Mouse (Mus musculus): ENCODE measurements at regions not wholly inside any gene's neighbourhood (a gene's known extent, or its start where the extent isn't known, plus 50 kb on each side); places are given as distances from the start of the nearest gene placed in this dataset.
A peak's percentile ranks its signal among the peaks of the same experiment; 100 is the strongest.

DNA sequence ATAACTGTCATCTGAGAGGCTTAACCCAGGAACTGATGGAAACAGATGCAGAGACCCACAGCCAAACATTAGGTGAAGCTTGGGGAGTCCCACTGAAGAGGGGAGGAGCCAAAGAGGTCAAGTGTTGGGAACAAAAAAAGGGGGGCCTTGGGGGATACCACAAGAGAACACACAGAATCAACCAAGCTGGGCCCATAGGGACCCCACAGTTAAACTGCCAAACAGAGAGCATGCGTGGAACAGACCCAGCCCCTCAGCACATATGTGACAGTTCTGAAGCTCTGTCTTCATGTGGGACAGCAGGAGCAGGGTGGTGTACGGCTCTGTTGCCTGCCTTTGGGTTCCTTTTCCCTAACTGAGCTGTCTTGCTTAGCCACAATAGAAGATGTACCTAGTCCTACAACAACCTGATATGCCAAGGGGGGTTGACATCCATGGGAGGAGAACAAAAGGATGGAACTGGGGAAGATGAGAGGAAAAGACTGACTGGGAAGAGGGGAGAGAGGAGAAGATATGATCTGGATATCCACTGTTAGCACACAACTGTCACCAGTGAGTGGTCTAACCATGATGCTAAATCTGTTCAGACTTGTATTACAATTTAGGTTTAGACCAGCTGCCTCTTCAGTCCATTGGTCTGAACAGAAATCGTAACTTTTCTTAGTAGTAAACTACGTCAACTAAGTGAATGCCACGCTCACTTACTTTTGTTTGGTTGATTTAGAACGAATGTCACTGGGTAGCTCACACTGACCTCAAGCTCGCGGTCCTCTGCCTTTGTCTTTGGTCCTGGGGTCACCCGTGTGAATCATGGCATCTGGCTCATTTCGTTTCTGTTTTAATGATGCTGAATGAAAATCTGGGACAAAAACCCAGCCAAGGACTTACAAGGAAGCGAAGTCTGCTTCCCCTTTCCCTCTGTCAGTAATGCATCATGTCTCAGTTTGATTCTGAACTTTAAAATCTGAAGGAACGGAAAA lies 83.3 kb upstream of the Ralgps2 start:
- Histone ChIP-seq H3K4me1 (ENCODE audit: control insufficient read depth, insufficient read depth, low read length) (peaks cover 5% of the 10 kb centered on the region; the same call in 1 of the 2 replicates), H3K27ac (ENCODE audit: insufficient read depth, low read depth, low read length) (no peak overlapping the region), H3K36me3 (ENCODE audit: control insufficient read depth, insufficient read depth, low read length) (no peaks in the 10 kb centered on the region), H3K4me3 (ENCODE audit: insufficient read depth, low read depth, low read length) (no peak overlapping the region), H3K27me3 (replicated peaks; ENCODE audit: control insufficient read depth, insufficient read depth, low read length) (no peaks in the 10 kb centered on the region)
- WGBS = 58% methylated on average over 12 of the region's 12 CpGs
- TF ChIP-seq POLR2A (IDR thresholded peaks at IDR 0.05; ENCODE audit: low read depth, low read length) (no peak), CTCF (conservative IDR thresholded peaks at IDR 0.05; ENCODE audit: insufficient read depth, insufficient read length, low read depth, low read length) (no peak)
- DNase-seq = no peak

DNA sequence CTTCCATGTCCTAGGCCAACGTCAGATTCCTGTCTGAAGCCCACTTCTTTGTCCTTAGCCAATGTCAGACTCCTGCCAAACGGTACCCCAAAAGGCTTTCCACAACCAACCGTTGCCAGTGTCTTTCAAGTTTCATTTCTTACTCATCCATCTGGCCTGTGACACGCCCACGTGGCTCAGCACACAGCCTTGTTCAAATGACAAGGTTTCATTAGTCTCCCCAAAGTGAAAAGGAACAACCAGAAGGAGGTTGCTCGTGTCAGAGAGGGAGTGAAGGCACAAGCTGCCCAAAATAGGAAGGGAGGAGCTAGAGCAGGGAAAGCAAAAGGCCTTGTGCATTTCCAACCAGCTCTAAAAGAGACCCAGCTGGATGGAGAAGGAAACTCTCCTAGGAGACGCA lies 80.5 kb upstream of the Ralgps2 start:
- TF ChIP-seq POLR2A (IDR thresholded peaks at IDR 0.05; ENCODE audit: low read depth, low read length) (no peak), CTCF (conservative IDR thresholded peaks at IDR 0.05; ENCODE audit: insufficient read depth, insufficient read length, low read depth, low read length) (no peak)
- no peaks in the 10 kb centered on the region for H3K27me3 ChIP-seq (replicated peaks; ENCODE audit: control insufficient read depth, insufficient read depth, low read length)
- H3K4me3 ChIP-seq (ENCODE audit: insufficient read depth, low read depth, low read length) = no peak overlapping the region
- no peaks in the 10 kb centered on the region for H3K36me3 ChIP-seq (ENCODE audit: control insufficient read depth, insufficient read depth, low read length)
- DNase-seq = no peak
- H3K4me1 ChIP-seq (ENCODE audit: control insufficient read depth, insufficient read depth, low read length) = no peaks in the 10 kb centered on the region
- H3K27ac ChIP-seq (ENCODE audit: insufficient read depth, low read depth, low read length) = no peak overlapping the region
- 65% methylated on average over 7 of the region's 7 CpGs for WGBS

DNA sequence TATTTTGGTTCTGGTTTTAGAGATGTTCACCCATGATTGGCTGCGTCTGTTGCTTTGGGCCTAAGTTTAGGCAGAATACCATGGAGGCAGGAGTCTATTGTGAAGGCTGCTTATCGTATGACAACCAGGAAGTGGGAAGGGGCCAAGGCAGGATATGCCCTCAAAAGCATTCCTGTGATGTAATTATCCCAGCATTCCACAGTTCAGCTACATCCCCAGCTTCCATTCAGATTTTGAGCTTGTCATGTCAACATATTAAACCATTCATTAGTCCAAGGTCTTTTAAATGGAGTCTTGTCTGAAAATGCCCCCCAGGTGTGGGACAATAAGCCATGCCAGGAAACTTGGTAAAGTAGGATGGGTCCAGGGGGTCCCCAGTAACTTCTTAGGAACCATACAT lies 79.3 kb upstream of the Ralgps2 start:
- TF ChIP-seq CTCF (conservative IDR thresholded peaks at IDR 0.05; ENCODE audit: insufficient read depth, insufficient read length, low read depth, low read length) (no peak), POLR2A (IDR thresholded peaks at IDR 0.05; ENCODE audit: low read depth, low read length) (no peak)
- no peak overlapping the region for H3K27ac ChIP-seq (ENCODE audit: insufficient read depth, low read depth, low read length)
- H3K36me3 ChIP-seq (ENCODE audit: control insufficient read depth, insufficient read depth, low read length) = no peaks in the 10 kb centered on the region
- peaks cover 5% of the 10 kb centered on the region for H3K4me1 ChIP-seq (ENCODE audit: control insufficient read depth, insufficient read depth, low read length)
- no peaks in the 10 kb centered on the region for H3K27me3 ChIP-seq (replicated peaks; ENCODE audit: control insufficient read depth, insufficient read depth, low read length)
- 95% methylated on average over 2 of the region's 2 CpGs for WGBS
- DNase-seq = no peak
- no peak overlapping the region for H3K4me3 ChIP-seq (ENCODE audit: insufficient read depth, low read depth, low read length)

DNA sequence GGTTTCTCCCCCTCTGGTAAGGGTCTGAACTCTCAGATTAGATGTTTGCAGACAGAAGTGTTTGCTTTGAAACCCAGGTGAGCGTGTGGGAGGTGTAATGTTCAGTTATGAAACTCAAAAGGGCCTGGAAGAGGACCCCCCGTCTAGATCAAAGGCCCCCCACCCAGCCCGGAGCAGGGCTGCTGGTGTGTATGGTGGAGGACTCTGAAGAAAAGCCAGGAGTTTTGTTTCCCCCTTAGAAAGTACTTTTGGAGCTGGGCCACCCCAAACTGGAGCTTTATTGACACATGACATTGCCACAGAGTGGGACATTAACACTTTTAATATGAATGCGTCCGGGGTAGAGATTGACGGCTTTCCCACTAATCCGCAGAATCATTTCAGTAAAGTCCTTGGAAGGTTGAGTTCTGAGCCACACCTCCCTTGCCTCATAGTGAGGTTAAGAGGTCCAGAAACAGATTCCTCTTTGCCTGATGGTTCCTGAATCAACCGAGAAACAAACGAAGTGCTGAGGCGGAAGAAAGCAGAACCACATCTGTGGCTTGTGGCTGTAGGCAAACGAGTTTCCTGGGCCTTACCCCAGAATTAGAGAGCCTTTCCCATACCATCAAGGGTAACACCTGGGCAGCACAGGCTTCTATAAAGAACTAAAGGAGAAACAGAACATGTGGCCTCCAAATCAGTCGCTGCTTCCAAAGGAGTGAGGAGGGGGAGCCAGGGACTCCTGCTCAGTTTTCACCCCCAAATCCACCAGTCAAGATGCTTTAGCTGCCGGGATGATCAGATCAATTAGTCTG lies 78.0 kb upstream of the Ralgps2 start:
- Histone ChIP-seq H3K27me3 (replicated peaks; ENCODE audit: control insufficient read depth, insufficient read depth, low read length) (no peaks in the 10 kb centered on the region), H3K4me3 (ENCODE audit: insufficient read depth, low read depth, low read length) (no peak overlapping the region), H3K4me1 (ENCODE audit: control insufficient read depth, insufficient read depth, low read length) (peaks cover 9% of the 10 kb centered on the region), H3K36me3 (ENCODE audit: control insufficient read depth, insufficient read depth, low read length) (no peaks in the 10 kb centered on the region), H3K27ac (ENCODE audit: insufficient read depth, low read depth, low read length) (no peak overlapping the region)
- no peak for TF ChIP-seq POLR2A (IDR thresholded peaks at IDR 0.05; ENCODE audit: low read depth, low read length)
- TF ChIP-seq CTCF (conservative IDR thresholded peaks at IDR 0.05; ENCODE audit: insufficient read depth, insufficient read length, low read depth, low read length) = no peak
- peak; percentile 17 for DNase-seq
- WGBS = 74% methylated on average over 13 of the region's 13 CpGs

DNA sequence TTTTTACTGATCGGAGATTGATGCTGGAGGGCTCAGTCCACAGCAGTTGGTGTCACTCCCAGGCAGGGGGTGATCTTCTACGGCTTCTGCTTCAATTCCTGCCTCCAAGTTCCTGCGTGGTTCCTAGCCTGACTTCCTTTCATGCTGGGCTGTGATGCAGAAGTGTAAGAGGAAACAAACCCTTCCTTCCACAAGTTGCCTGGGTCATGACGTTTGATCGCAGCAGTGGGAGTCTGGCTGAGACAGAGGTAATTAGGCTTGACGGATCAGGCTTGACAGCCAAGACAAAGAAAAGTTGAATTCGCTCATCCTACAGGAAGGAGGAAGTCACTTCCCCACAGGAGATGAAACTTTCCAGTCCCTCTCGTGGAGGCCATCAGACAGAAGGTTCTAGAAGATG lies 77.2 kb upstream of the Ralgps2 start:
- no peaks in the 10 kb centered on the region for H3K36me3 ChIP-seq (ENCODE audit: control insufficient read depth, insufficient read depth, low read length)
- peaks cover 9% of the 10 kb centered on the region for H3K4me1 ChIP-seq (ENCODE audit: control insufficient read depth, insufficient read depth, low read length)
- H3K27me3 ChIP-seq (replicated peaks; ENCODE audit: control insufficient read depth, insufficient read depth, low read length) = no peaks in the 10 kb centered on the region
- WGBS = 42% methylated on average over 8 of the region's 8 CpGs
- TF ChIP-seq POLR2A (IDR thresholded peaks at IDR 0.05; ENCODE audit: low read depth, low read length) = no peak
- TF ChIP-seq CTCF (conservative IDR thresholded peaks at IDR 0.05; ENCODE audit: insufficient read depth, insufficient read length, low read depth, low read length) = no peak
- no peak overlapping the region for H3K4me3 ChIP-seq (ENCODE audit: insufficient read depth, low read depth, low read length)
- no peak overlapping the region for H3K27ac ChIP-seq (ENCODE audit: insufficient read depth, low read depth, low read length)
- no peak for DNase-seq

DNA sequence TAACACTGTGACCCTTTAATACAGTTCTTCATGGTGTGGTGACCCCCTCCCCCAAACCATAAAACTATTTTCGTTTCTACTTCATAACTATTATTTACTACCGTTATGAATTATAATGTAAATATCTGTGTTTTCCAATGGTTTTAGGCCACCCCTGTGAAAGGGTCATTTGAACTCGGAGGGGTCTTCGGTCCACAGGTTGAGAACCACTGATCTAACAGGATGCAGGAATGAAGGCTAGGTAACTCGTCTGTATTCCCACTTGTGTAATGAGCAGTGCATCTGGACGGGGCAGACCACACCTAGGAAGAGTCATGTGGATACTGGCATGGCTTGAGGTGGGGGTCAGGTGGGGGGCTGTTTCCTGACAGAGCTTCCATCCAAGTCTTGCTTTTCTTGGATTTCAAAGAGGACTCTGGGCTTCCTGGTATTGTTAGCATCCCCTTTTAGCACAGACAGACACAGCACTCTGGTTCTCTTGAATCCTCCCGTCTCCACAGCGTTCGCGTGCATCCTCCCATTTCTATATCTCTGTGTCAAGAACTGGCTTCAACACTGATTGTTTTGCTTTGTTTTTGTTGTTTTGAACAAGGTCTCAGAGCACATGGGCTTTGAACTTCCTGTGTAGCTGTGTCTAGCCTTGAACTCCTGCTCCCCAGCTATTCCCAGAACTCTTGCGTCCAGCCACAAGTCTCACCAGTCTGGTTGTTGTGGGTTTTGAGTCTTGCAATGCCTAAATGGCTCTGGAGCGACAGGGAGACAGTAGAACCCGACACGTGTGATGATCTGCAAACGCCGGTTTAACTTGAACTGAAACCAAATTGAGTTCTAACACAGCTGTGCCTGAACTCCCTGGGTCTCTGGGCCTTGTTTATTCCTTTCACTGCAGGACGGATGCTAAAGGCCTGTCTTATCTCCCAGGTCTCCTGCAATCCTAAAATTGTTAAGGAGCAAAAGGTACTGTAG lies 75.4 kb upstream of the Ralgps2 start:
- no peak for TF ChIP-seq CTCF (conservative IDR thresholded peaks at IDR 0.05; ENCODE audit: insufficient read depth, insufficient read length, low read depth, low read length)
- TF ChIP-seq POLR2A (IDR thresholded peaks at IDR 0.05; ENCODE audit: low read depth, low read length) = no peak
- Histone ChIP-seq H3K27me3 (replicated peaks; ENCODE audit: control insufficient read depth, insufficient read depth, low read length) (no peaks in the 10 kb centered on the region), H3K4me3 (ENCODE audit: insufficient read depth, low read depth, low read length) (no peak overlapping the region), H3K36me3 (ENCODE audit: control insufficient read depth, insufficient read depth, low read length) (no peaks in the 10 kb centered on the region), H3K4me1 (ENCODE audit: control insufficient read depth, insufficient read depth, low read length) (peaks cover 9% of the 10 kb centered on the region), H3K27ac (ENCODE audit: insufficient read depth, low read depth, low read length) (no peak overlapping the region)
- WGBS = 73% methylated on average over 17 of the region's 17 CpGs
- no peak for DNase-seq

Data from kidney, adult 2 months (tissue).